Mouse (Mus musculus): ENCODE measurements at regions not wholly inside any gene's neighbourhood (a gene's known extent, or its start where the extent isn't known, plus 50 kb on each side); places are given as distances from the start of the nearest gene placed in this dataset.

GRCm38 (mm10) chr3:134102151-134102738 is 134.0 kb upstream of the Cxxc4 start:
- DNase-seq, result no peak
- no peaks in the 10 kb centered on the region for H3K36me3 ChIP-seq (ENCODE audit: control insufficient read depth, insufficient read depth, low read length)
- no peaks in the 10 kb centered on the region; the same call in 1 of the 2 replicates for H3K27me3 ChIP-seq (replicated peaks; ENCODE audit: control insufficient read depth, insufficient read depth, low read length)
- no peaks in the 10 kb centered on the region for H3K4me1 ChIP-seq (ENCODE audit: control insufficient read depth, insufficient read depth, low read length)
- TF ChIP-seq POLR2A (IDR thresholded peaks at IDR 0.05; ENCODE audit: low read depth, low read length) (no peak), CTCF (conservative IDR thresholded peaks at IDR 0.05; ENCODE audit: insufficient read depth, insufficient read length, low read depth, low read length) (no peak)
- H3K4me3 ChIP-seq (ENCODE audit: insufficient read depth, low read depth, low read length), result no peak overlapping the region
- 33% methylated on average over 3 of the region's 3 CpGs for WGBS
- no peak overlapping the region for H3K27ac ChIP-seq (ENCODE audit: insufficient read depth, low read depth, low read length)

GRCm38 (mm10) chr3:134104625-134105024 is 131.7 kb upstream of the Cxxc4 start:
- WGBS, result 80% methylated on average over 1 of the region's 1 CpGs
- no peak for DNase-seq
- no peaks in the 10 kb centered on the region for H3K36me3 ChIP-seq (ENCODE audit: control insufficient read depth, insufficient read depth, low read length)
- TF ChIP-seq POLR2A (IDR thresholded peaks at IDR 0.05; ENCODE audit: low read depth, low read length) (no peak), CTCF (conservative IDR thresholded peaks at IDR 0.05; ENCODE audit: insufficient read depth, insufficient read length, low read depth, low read length) (no peak)
- no peaks in the 10 kb centered on the region for H3K4me1 ChIP-seq (ENCODE audit: control insufficient read depth, insufficient read depth, low read length)
- no peak overlapping the region for H3K4me3 ChIP-seq (ENCODE audit: insufficient read depth, low read depth, low read length)
- no peak overlapping the region for H3K27ac ChIP-seq (ENCODE audit: insufficient read depth, low read depth, low read length)
- no peaks in the 10 kb centered on the region for H3K27me3 ChIP-seq (replicated peaks; ENCODE audit: control insufficient read depth, insufficient read depth, low read length)

GRCm38 (mm10) chr3:134105112-134105511 is 131.2 kb upstream of the Cxxc4 start:
- no peaks in the 10 kb centered on the region for H3K36me3 ChIP-seq (ENCODE audit: control insufficient read depth, insufficient read depth, low read length)
- no peaks in the 10 kb centered on the region for H3K27me3 ChIP-seq (replicated peaks; ENCODE audit: control insufficient read depth, insufficient read depth, low read length)
- H3K27ac ChIP-seq (ENCODE audit: insufficient read depth, low read depth, low read length), result no peak overlapping the region
- 46% methylated on average over 2 of the region's 2 CpGs for WGBS
- H3K4me1 ChIP-seq (ENCODE audit: control insufficient read depth, insufficient read depth, low read length), result no peaks in the 10 kb centered on the region
- H3K4me3 ChIP-seq (ENCODE audit: insufficient read depth, low read depth, low read length), result no peak overlapping the region
- TF ChIP-seq POLR2A (IDR thresholded peaks at IDR 0.05; ENCODE audit: low read depth, low read length), result no peak
- TF ChIP-seq CTCF (conservative IDR thresholded peaks at IDR 0.05; ENCODE audit: insufficient read depth, insufficient read length, low read depth, low read length), result no peak
- DNase-seq, result no peak

GRCm38 (mm10) chr3:134105567-134105966 is 130.7 kb upstream of the Cxxc4 start:
- Histone ChIP-seq H3K36me3 (ENCODE audit: control insufficient read depth, insufficient read depth, low read length) (no peaks in the 10 kb centered on the region), H3K27me3 (replicated peaks; ENCODE audit: control insufficient read depth, insufficient read depth, low read length) (no peaks in the 10 kb centered on the region), H3K27ac (ENCODE audit: insufficient read depth, low read depth, low read length) (no peak overlapping the region), H3K4me3 (ENCODE audit: insufficient read depth, low read depth, low read length) (no peak overlapping the region), H3K4me1 (ENCODE audit: control insufficient read depth, insufficient read depth, low read length) (no peaks in the 10 kb centered on the region)
- no peak for DNase-seq
- WGBS, result 37% methylated on average over 3 of the region's 3 CpGs
- no peak for TF ChIP-seq CTCF (conservative IDR thresholded peaks at IDR 0.05; ENCODE audit: insufficient read depth, insufficient read length, low read depth, low read length)
- TF ChIP-seq POLR2A (IDR thresholded peaks at IDR 0.05; ENCODE audit: low read depth, low read length), result no peak

- no peak for TF ChIP-seq POLR2A (IDR thresholded peaks at IDR 0.05; ENCODE audit: low read depth, low read length)
- TF ChIP-seq CTCF (conservative IDR thresholded peaks at IDR 0.05; ENCODE audit: insufficient read depth, insufficient read length, low read depth, low read length), result no peak
- Histone ChIP-seq H3K27ac (ENCODE audit: insufficient read depth, low read depth, low read length) (no peak overlapping the region), H3K27me3 (replicated peaks; ENCODE audit: control insufficient read depth, insufficient read depth, low read length) (no peaks in the 10 kb centered on the region), H3K4me3 (ENCODE audit: insufficient read depth, low read depth, low read length) (no peak overlapping the region), H3K36me3 (ENCODE audit: control insufficient read depth, insufficient read depth, low read length) (no peaks in the 10 kb centered on the region), H3K4me1 (ENCODE audit: control insufficient read depth, insufficient read depth, low read length) (no peaks in the 10 kb centered on the region)
- DNase-seq, result no peak
- WGBS, result 28% methylated on average over 1 of the region's 1 CpGs
Measured at GRCm38 (mm10) chr3:134114501-134114900, 121.8 kb upstream of the Cxxc4 start.

DNA sequence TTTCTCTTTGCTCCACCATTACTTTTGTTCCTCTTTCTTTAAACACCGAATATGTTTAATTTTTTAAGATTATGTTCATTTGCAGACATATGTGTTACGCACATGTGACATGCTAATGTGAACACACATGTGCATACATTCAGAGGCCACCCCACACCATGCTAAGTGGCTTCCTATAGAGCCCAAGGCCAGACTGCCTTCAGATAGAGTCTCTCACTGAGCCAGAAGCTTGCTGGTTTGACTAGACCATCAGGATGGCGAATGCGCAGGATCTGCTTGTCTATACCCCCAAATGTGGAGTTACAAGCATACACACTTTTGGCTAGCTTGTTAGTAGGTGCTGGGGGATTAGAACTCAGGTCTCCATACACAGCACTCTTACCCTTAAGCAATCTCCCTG is 121.3 kb upstream of the Cxxc4 start:
- Histone ChIP-seq H3K27ac (ENCODE audit: insufficient read depth, low read depth, low read length) (no peak overlapping the region), H3K27me3 (replicated peaks; ENCODE audit: control insufficient read depth, insufficient read depth, low read length) (no peaks in the 10 kb centered on the region), H3K4me1 (ENCODE audit: control insufficient read depth, insufficient read depth, low read length) (no peaks in the 10 kb centered on the region), H3K4me3 (ENCODE audit: insufficient read depth, low read depth, low read length) (no peak overlapping the region), H3K36me3 (ENCODE audit: control insufficient read depth, insufficient read depth, low read length) (no peaks in the 10 kb centered on the region)
- WGBS, result 92% methylated on average over 4 of the region's 4 CpGs
- TF ChIP-seq CTCF (conservative IDR thresholded peaks at IDR 0.05; ENCODE audit: insufficient read depth, insufficient read length, low read depth, low read length), result no peak
- TF ChIP-seq POLR2A (IDR thresholded peaks at IDR 0.05; ENCODE audit: low read depth, low read length), result no peak
- DNase-seq, result no peak

DNA sequence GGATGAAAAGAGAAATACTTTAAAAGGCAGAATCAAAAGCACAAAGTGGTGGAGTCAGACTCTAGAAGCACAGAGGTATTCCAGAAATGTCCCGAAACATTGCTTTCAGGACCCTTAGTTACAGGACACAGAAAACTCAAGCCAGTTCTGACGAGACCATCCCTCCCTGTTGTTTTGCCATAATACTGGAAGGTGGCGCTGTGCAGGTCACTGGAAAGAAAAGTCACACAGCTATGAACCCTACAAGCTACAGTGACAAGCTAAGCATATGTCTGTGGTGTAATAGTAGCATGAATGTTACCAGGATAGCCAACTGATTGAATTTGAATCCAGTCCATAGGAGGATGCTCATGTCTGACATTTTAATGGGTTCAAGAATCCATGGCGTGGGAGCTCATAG is 117.4 kb upstream of the Cxxc4 start:
- no peaks in the 10 kb centered on the region for H3K27me3 ChIP-seq (replicated peaks; ENCODE audit: control insufficient read depth, insufficient read depth, low read length)
- WGBS, result 82% methylated on average over 4 of the region's 4 CpGs
- H3K36me3 ChIP-seq (ENCODE audit: control insufficient read depth, insufficient read depth, low read length), result no peaks in the 10 kb centered on the region
- DNase-seq, result no peak
- H3K4me3 ChIP-seq (ENCODE audit: insufficient read depth, low read depth, low read length), result no peak overlapping the region
- no peak for TF ChIP-seq CTCF (conservative IDR thresholded peaks at IDR 0.05; ENCODE audit: insufficient read depth, insufficient read length, low read depth, low read length)
- TF ChIP-seq POLR2A (IDR thresholded peaks at IDR 0.05; ENCODE audit: low read depth, low read length), result no peak
- H3K27ac ChIP-seq (ENCODE audit: insufficient read depth, low read depth, low read length), result no peak overlapping the region
- no peaks in the 10 kb centered on the region for H3K4me1 ChIP-seq (ENCODE audit: control insufficient read depth, insufficient read depth, low read length)

Measured in kidney, adult 2 months (tissue).